Mouse (Mus musculus) embryonic facial prominence, embryonic 11.5 days (tissue): ENCODE data around the gene Mdp1. TPM values are rescaled to one million over a fixed set of nuclear protein-coding genes. Genes with fewer than 3 reads are reported as not detected.

Experiments used
- ATAC-seq: fragments of 200-750 bp; cut with Nextera tagmentation; replicated peaks from 2 replicates; pipeline ENCODE4 v1.8.0; 2017; ENCODE audit warnings: low read depth; ENCODE audit not compliant: insufficient number of reproducible peaks, low FRiP score, low TSS enrichment
- DNase-seq: peaks from one replicate; pipeline ENCODE4 v3.0.0-alpha.2; 2015; ENCODE audit warnings: low spot score
- H3K27ac ChIP-seq: fragments of 300-500 bp; sonication (generic); replicated peaks from 2 replicates; pipeline ENCODE4 v1.5.1; 2014; ENCODE audit warnings: mild to moderate bottlenecking, low read depth, low read length, control low read depth
- H3K27me3 ChIP-seq: fragments of 300-500 bp; sonication (generic); 2 replicates; pipeline ENCODE4 v1.6.1; 2014; ENCODE audit warnings: mild to moderate bottlenecking, low read length, moderate library complexity, mixed read lengths; ENCODE audit not compliant: control insufficient read depth, insufficient read depth
- H3K36me3 ChIP-seq: fragments of 300-500 bp; sonication (generic); replicated peaks from 2 replicates; pipeline ENCODE4 v1.6.1; 2014; ENCODE audit warnings: low read depth, mild to moderate bottlenecking, low read length, moderate library complexity, mixed read lengths; ENCODE audit not compliant: control insufficient read depth, insufficient read depth
- H3K4me1 ChIP-seq: fragments of 300-500 bp; sonication (generic); 2 replicates; pipeline ENCODE4 v1.6.1; 2014; ENCODE audit warnings: low read length, mixed read lengths; ENCODE audit not compliant: control insufficient read depth, insufficient read depth
- H3K4me2 ChIP-seq: fragments of 300-500 bp; sonication (generic); 2 replicates; pipeline ENCODE4 v1.6.1; 2014; ENCODE audit warnings: low read depth, mild to moderate bottlenecking, control low read depth, low read length, moderate library complexity
- H3K4me3 ChIP-seq: fragments of 300-500 bp; sonication (generic); 2 replicates; pipeline ENCODE4 v1.5.1; 2014; ENCODE audit warnings: low read depth, low read length, control low read depth
- H3K9ac ChIP-seq: fragments of 300-500 bp; sonication (generic); replicated peaks from 2 replicates; pipeline ENCODE4 v1.6.1; 2014; ENCODE audit warnings: mild to moderate bottlenecking, control low read depth, low read length
- H3K9me3 ChIP-seq: fragments of 300-500 bp; sonication (generic); replicated peaks from 2 replicates; pipeline ENCODE4 v1.6.1; 2016; ENCODE audit warnings: mild to moderate bottlenecking, low read length, inconsistent platforms, mixed read lengths; ENCODE audit not compliant: control insufficient read depth
- WGBS: fragments of 180-500 bp; shearing (Covaris S2); extraction: QIAGEN DNeasy Blood & Tissue Kit; methylation state at CpG from one replicate; pipeline ENCODE4 v1.1.7; 2014; 5-methylcytosine and 5-hydroxymethylcytosine counted together
- polyA plus RNA-seq: library from polyadenylated mRNA; unstranded; fragments of >200 nt; fragmentation: Nextera tagmentation; extraction: Ambion mirVana; gene quantifications from 2 replicates; pipeline ENCODE4 v1.2.1, GENCODE M21; 2014

Gene Mdp1
- polyA plus RNA-seq, 1 experiment from 2014 or later, result 63.6 TPM

GRCm38 (mm10) chr14:55682118-55682493 is 21.8 kb upstream of the Mdp1 start:
- peak overlapping the region; percentile 22 for H3K4me2 ChIP-seq
- H3K27me3 ChIP-seq, result no peaks in the 10 kb centered on the region
- H3K9me3 ChIP-seq, result no peaks in the 10 kb centered on the region
- no peak for DNase-seq
- no peak overlapping the region; the same call in 1 of the 2 replicates for H3K9ac ChIP-seq
- WGBS, result 19% methylated on average over 3 of the region's 3 CpGs
- H3K27ac ChIP-seq, result no peak overlapping the region
- peak overlapping the region; percentile 73 for H3K4me3 ChIP-seq
- H3K36me3 ChIP-seq, result peaks cover 12% of the 10 kb centered on the region
- no peaks in the 10 kb centered on the region for H3K4me1 ChIP-seq
- peak; percentile 49 for ATAC-seq

DNA sequence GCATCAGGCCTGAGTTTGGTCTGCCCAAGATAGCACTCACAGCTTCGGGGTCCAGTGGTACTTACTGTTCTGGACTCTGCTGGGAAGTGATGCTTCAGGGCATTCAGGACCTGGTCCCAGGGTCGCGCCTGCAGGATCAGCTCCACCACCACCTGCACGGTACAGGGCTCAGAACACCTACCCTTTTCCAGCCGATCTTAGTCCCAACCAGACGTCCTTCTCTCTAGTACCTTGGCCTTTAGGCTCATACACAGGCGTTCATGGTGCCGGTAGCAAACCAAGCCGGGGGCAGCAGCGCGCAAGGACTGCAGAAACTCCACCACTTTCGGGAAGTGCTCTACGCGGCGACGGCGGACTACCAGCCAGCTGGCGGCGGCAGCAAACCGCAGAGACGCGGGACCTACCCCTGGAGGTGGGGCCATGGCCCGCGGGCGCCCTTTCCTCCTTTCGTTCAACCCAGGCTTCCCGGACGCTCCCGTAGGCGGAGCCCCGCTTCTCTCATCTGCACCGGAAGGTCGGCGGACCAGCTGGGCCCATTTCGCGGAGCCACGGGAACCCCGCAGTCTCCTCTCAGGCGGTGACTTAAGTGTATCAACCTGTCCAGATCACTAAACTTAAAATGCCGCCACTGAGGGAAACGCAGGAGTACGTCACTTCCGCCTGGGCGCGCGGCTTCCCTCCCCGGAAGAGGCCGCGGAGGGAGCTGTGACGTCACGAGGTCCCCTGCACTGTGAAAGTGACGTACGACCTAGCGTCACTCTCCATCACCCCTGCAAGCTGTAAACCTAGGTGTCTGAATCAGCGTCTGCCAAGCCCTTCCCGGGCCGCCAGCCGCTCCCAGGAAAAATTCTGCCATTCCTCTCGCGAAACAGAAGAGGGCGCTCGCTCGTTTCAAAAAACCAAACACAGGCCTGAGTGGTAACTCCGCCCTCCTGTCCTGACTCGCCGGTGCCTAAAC is 21.1 kb upstream of the Mdp1 start, which contains the start of gene Tinf2:
Gene Tinf2 (minus strand): TSS at position 661 of the 958 bp plus-strand sequence.
- WGBS, result under 1% methylated on average over 66 of the region's 66 CpGs
- H3K27me3 ChIP-seq, result no peaks in the 10 kb centered on the region

GRCm38 (mm10) chr14:55677615-55678014 is 17.3 kb upstream of the Mdp1 start:
- no peak overlapping the region for H3K4me2 ChIP-seq
- no peaks in the 10 kb centered on the region for H3K4me1 ChIP-seq
- no peak overlapping the region for H3K4me3 ChIP-seq
- WGBS, result 88% methylated on average over 4 of the region's 4 CpGs
- H3K27ac ChIP-seq, result no peak overlapping the region
- no peaks in the 10 kb centered on the region for H3K27me3 ChIP-seq
- no peak overlapping the region for H3K9ac ChIP-seq
- no peak for DNase-seq
- H3K9me3 ChIP-seq, result no peaks in the 10 kb centered on the region
- no peak for ATAC-seq
- peaks cover 17% of the 10 kb centered on the region for H3K36me3 ChIP-seq

More for the DNA sequence above, 21.1 kb upstream of the Mdp1 start, which contains the start of gene Tinf2:
- peak within 1 kb of the TSS; percentile 69 for H3K4me2 ChIP-seq
- peak within 1 kb of the TSS; percentile 63; the same call in 1 of the 2 replicates for H3K27ac ChIP-seq
- H3K4me1 ChIP-seq, result no peaks in the 10 kb centered on the region
- H3K9me3 ChIP-seq, result no peaks in the 10 kb centered on the region
- peak; percentile 95 for ATAC-seq
- H3K4me3 ChIP-seq, result peak within 1 kb of the TSS; percentile 73
- DNase-seq, result peak; percentile 97
- peak within 1 kb of the TSS; percentile 79 for H3K9ac ChIP-seq
- peaks cover 17% of the 10 kb centered on the region for H3K36me3 ChIP-seq

DNA sequence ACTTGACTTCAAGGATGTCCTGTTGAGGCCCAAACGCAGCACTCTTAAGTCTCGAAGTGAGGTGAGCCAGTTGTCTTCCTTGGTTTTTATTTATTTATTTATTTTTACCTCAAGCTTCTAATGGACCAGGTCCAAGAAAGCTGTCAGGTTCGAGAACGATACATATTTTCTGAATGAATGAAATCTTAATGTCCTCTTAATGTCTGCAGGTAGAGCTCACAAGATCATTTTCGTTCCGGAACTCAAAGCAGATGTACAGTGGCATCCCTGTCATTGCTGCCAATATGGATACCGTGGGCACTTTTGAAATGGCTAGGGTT is 12.4 kb upstream of the Mdp1 start:
- DNase-seq, result no peak
- Histone ChIP-seq H3K9ac (peak overlapping the region; percentile 18), H3K27ac (no peak overlapping the region; the same call in 1 of the 2 replicates), H3K4me2 (peak overlapping the region; percentile 35), H3K27me3 (no peaks in the 10 kb centered on the region), H3K36me3 (peaks cover 5% of the 10 kb centered on the region), H3K4me1 (no peaks in the 10 kb centered on the region), H3K4me3 (peak overlapping the region; percentile 70), H3K9me3 (no peaks in the 10 kb centered on the region)
- 78% methylated on average over 7 of the region's 7 CpGs for WGBS
- no peak for ATAC-seq

GRCm38 (mm10) chr14:55671833-55672740 is 11.8 kb upstream of the Mdp1 start, which contains the start of the genes Gmpr2 and Nedd8:
Gmpr2 (plus strand) TSS chr14:55671941.
Nedd8 (minus strand) TSS chr14:55672124.
- no peaks in the 10 kb centered on the region for H3K9me3 ChIP-seq
- ATAC-seq (peak; percentile 97), DNase-seq (peak; percentile 96)
- no peaks in the 10 kb centered on the region for H3K27me3 ChIP-seq
- H3K9ac ChIP-seq, result peak within 1 kb of the TSS; percentile 78
- no peaks in the 10 kb centered on the region for H3K4me1 ChIP-seq
- peak within 1 kb of the TSS; percentile 70 for H3K4me3 ChIP-seq
- peak within 1 kb of the TSS; percentile 70 for H3K27ac ChIP-seq
- WGBS, result under 1% methylated on average over 38 of the region's 38 CpGs
- peaks cover 5% of the 10 kb centered on the region for H3K36me3 ChIP-seq
- H3K4me2 ChIP-seq, result peak within 1 kb of the TSS; percentile 74

DNA sequence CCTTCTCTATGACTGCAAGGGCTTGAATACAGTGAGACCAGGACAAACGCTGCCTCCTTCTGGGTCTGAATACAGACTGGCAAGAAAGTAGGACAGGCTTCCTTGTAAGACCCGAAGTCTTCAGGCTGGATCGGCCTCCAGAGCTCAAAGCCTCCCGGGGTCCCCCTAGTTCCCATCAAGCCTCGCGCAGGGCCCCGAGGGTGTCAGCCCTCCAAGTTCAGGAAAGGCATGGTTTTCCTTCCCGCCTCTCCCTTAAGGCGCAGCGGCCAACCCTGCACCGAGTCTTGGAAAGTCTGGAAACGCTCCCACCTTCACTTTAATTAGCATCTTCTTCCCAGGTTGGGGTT is 11.2 kb upstream of the Mdp1 start:
- peak; percentile 49; the same call in 1 of the 2 replicates for ATAC-seq
- peak overlapping the region; percentile 70 for H3K4me3 ChIP-seq
- H3K27me3 ChIP-seq, result no peaks in the 10 kb centered on the region
- H3K36me3 ChIP-seq, result peaks cover under 1% of the 10 kb centered on the region
- 0% methylated on average over 12 of the region's 12 CpGs for WGBS
- H3K4me1 ChIP-seq, result no peaks in the 10 kb centered on the region
- no peaks in the 10 kb centered on the region for H3K9me3 ChIP-seq
- peak overlapping the region; percentile 78 for H3K9ac ChIP-seq
- H3K27ac ChIP-seq, result peak overlapping the region; percentile 70
- H3K4me2 ChIP-seq, result peak overlapping the region; percentile 74
- peak; percentile 62 for DNase-seq

GRCm38 (mm10) chr14:55660636-55661035 is 328 bp upstream of the Mdp1 start:
- Histone ChIP-seq H3K36me3 (no peaks in the 10 kb centered on the region; the same call in 1 of the 2 replicates), H3K4me1 (no peaks in the 10 kb centered on the region), H3K9me3 (no peaks in the 10 kb centered on the region), H3K9ac (no peak overlapping the region), H3K27me3 (no peaks in the 10 kb centered on the region), H3K4me3 (peak overlapping the region; percentile 70; the same call in 1 of the 2 replicates), H3K4me2 (peak overlapping the region; percentile 31; the same call in 1 of the 2 replicates), H3K27ac (no peak overlapping the region)
- no peak for ATAC-seq
- 47% methylated on average over 2 of the region's 2 CpGs for WGBS
- no peak for DNase-seq
